Mouse (Mus musculus) cerebral cortex, adult 2 months (tissue): ENCODE data around the gene Chrnd.

Experiments
- WGBS: fragments of 180-500 bp; shearing (Covaris S2); methylation state at CpG from one replicate; pipeline ENCODE4 v1.1.7; 2018; 5-methylcytosine and 5-hydroxymethylcytosine counted together

The Chrnd gene

GRCm38 (mm10) chr1:87190429-87190828 is at the start of gene Chrnd:
TSS of gene Chrnd (plus strand) at chr1:87190607.
- 50% methylated on average over 4 of the region's 4 CpGs for WGBS

GRCm38 (mm10) chr1:87141550-87141949 is 48.9 kb upstream of the Chrnd start:
- WGBS = 89% methylated on average over 4 of the region's 4 CpGs

- WGBS = 64% methylated on average over 9 of the region's 9 CpGs
These were observed 48.0 kb upstream of the Chrnd start for GRCm38 (mm10) chr1:87142456-87142855.

GRCm38 (mm10) chr1:87143141-87143540 is 47.3 kb upstream of the Chrnd start:
- WGBS = 84% methylated on average over 10 of the region's 10 CpGs

GRCm38 (mm10) chr1:87149422-87149821 is 41.0 kb upstream of the Chrnd start:
- WGBS = 56% methylated on average over 13 of the region's 13 CpGs

GRCm38 (mm10) chr1:87151286-87151685 is 39.1 kb upstream of the Chrnd start:
- 82% methylated on average over 6 of the region's 6 CpGs for WGBS

- 2% methylated on average over 72 of the region's 72 CpGs for WGBS
These were observed 36.5 kb upstream of the Chrnd start for GRCm38 (mm10) chr1:87153776-87154500.

GRCm38 (mm10) chr1:87154501-87155120 is 35.8 kb upstream of the Chrnd start:
- 3% methylated on average over 57 of the region's 58 CpGs for WGBS

- 2% methylated on average over 44 of the region's 56 CpGs for WGBS
These were observed 34.7 kb upstream of the Chrnd start for GRCm38 (mm10) chr1:87155531-87156198.

GRCm38 (mm10) chr1:87156199-87156587 is 34.2 kb upstream of the Chrnd start, which contains the start of gene Ecel1:
TSS of gene Ecel1 (minus strand) at chr1:87156521.
- 11% methylated on average over 12 of the region's 12 CpGs for WGBS

GRCm38 (mm10) chr1:87159396-87159795 is 31.0 kb upstream of the Chrnd start:
- WGBS = 89% methylated on average over 3 of the region's 3 CpGs

- WGBS = 47% methylated on average over 11 of the region's 11 CpGs
These were observed 26.1 kb upstream of the Chrnd start for GRCm38 (mm10) chr1:87164164-87164795.

- WGBS = 58% methylated on average over 9 of the region's 9 CpGs
These were observed 25.6 kb upstream of the Chrnd start for GRCm38 (mm10) chr1:87164796-87165184.

- 23% methylated on average over 19 of the region's 19 CpGs for WGBS
These were observed 19.9 kb upstream of the Chrnd start for GRCm38 (mm10) chr1:87170458-87170857.

GRCm38 (mm10) chr1:87171312-87171711 is 19.1 kb upstream of the Chrnd start:
- 90% methylated on average over 1 of the region's 1 CpGs for WGBS

- WGBS = 66% methylated on average over 9 of the region's 9 CpGs
These were observed 18.1 kb upstream of the Chrnd start for GRCm38 (mm10) chr1:87172316-87172715.

- WGBS = 34% methylated on average over 28 of the region's 28 CpGs
These were observed 16.1 kb upstream of the Chrnd start for GRCm38 (mm10) chr1:87174006-87174955.

- WGBS = 28% methylated on average over 11 of the region's 11 CpGs
These were observed 14.5 kb upstream of the Chrnd start for GRCm38 (mm10) chr1:87175852-87176292.

- WGBS = 53% methylated on average over 5 of the region's 5 CpGs
These were observed 9.5 kb upstream of the Chrnd start for GRCm38 (mm10) chr1:87180896-87181295.

GRCm38 (mm10) chr1:87183013-87183412 is 7.4 kb upstream of the Chrnd start, which contains the start of gene Prss56:
TSS of gene Prss56 (plus strand) at chr1:87183313.
- 57% methylated on average over 9 of the region's 9 CpGs for WGBS
